Mouse (Mus musculus) embryonic facial prominence, embryonic 11.5 days (tissue): ENCODE data around the gene Prom2. TPM values are rescaled to one million over a fixed set of nuclear protein-coding genes. Genes with fewer than 3 reads are reported as not detected.
A peak's percentile ranks its signal among the peaks of the same experiment; 100 is the strongest.

ENCODE experiments used
- ATAC-seq: fragments of 200-750 bp; cut with Nextera tagmentation; replicated peaks from 2 replicates; pipeline ENCODE4 v1.8.0; 2017; ENCODE audit warnings: low read depth; ENCODE audit not compliant: insufficient number of reproducible peaks, low FRiP score, low TSS enrichment
- DNase-seq: peaks from one replicate; pipeline ENCODE4 v3.0.0-alpha.2; 2015; ENCODE audit warnings: low spot score
- H3K27ac ChIP-seq: fragments of 300-500 bp; sonication (generic); replicated peaks from 2 replicates; pipeline ENCODE4 v1.5.1; 2014; ENCODE audit warnings: mild to moderate bottlenecking, low read depth, low read length, control low read depth
- H3K27me3 ChIP-seq: fragments of 300-500 bp; sonication (generic); 2 replicates; pipeline ENCODE4 v1.6.1; 2014; ENCODE audit warnings: mild to moderate bottlenecking, low read length, moderate library complexity, mixed read lengths; ENCODE audit not compliant: control insufficient read depth, insufficient read depth
- H3K36me3 ChIP-seq: fragments of 300-500 bp; sonication (generic); replicated peaks from 2 replicates; pipeline ENCODE4 v1.6.1; 2014; ENCODE audit warnings: low read depth, mild to moderate bottlenecking, low read length, moderate library complexity, mixed read lengths; ENCODE audit not compliant: control insufficient read depth, insufficient read depth
- H3K4me1 ChIP-seq: fragments of 300-500 bp; sonication (generic); 2 replicates; pipeline ENCODE4 v1.6.1; 2014; ENCODE audit warnings: low read length, mixed read lengths; ENCODE audit not compliant: control insufficient read depth, insufficient read depth
- H3K4me2 ChIP-seq: fragments of 300-500 bp; sonication (generic); 2 replicates; pipeline ENCODE4 v1.6.1; 2014; ENCODE audit warnings: low read depth, mild to moderate bottlenecking, control low read depth, low read length, moderate library complexity
- H3K4me3 ChIP-seq: fragments of 300-500 bp; sonication (generic); 2 replicates; pipeline ENCODE4 v1.5.1; 2014; ENCODE audit warnings: low read depth, low read length, control low read depth
- H3K9ac ChIP-seq: fragments of 300-500 bp; sonication (generic); replicated peaks from 2 replicates; pipeline ENCODE4 v1.6.1; 2014; ENCODE audit warnings: mild to moderate bottlenecking, control low read depth, low read length
- H3K9me3 ChIP-seq: fragments of 300-500 bp; sonication (generic); replicated peaks from 2 replicates; pipeline ENCODE4 v1.6.1; 2016; ENCODE audit warnings: mild to moderate bottlenecking, low read length, inconsistent platforms, mixed read lengths; ENCODE audit not compliant: control insufficient read depth
- WGBS: fragments of 180-500 bp; shearing (Covaris S2); extraction: QIAGEN DNeasy Blood & Tissue Kit; methylation state at CpG from one replicate; pipeline ENCODE4 v1.1.7; 2014; 5-methylcytosine and 5-hydroxymethylcytosine counted together
- polyA plus RNA-seq: library from polyadenylated mRNA; unstranded; fragments of >200 nt; fragmentation: Nextera tagmentation; extraction: Ambion mirVana; gene quantifications from 2 replicates; pipeline ENCODE4 v1.2.1, GENCODE M21; 2014

Gene Prom2
- polyA plus RNA-seq, 1 experiment from 2014 or later, result 1.6 TPM

DNA sequence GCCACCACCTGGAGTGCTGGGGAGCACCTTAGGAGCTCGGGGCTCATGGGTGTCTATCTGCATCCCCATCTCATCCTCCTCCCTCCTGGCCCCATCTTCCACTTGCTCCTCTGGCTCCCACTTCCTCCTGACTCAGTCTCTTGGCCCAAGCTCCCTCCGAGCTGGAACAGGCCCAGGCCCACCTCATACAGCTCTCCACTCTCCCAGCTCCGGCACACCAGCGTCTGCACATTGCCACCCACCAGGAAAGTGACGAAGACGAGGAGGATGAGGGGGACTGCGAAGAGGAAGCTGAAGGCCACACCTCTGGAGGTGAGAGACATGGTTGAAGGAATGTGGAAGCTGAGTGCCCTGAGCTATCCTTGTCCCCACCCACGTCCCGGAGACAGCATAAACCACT lies 5.9 kb downstream of the Prom2 start:
- Histone ChIP-seq H3K27me3 (peaks cover 11% of the 10 kb centered on the region), H3K4me1 (no peaks in the 10 kb centered on the region), H3K4me2 (no peak overlapping the region), H3K9ac (no peak overlapping the region), H3K27ac (no peak overlapping the region), H3K9me3 (no peaks in the 10 kb centered on the region), H3K4me3 (no peak overlapping the region), H3K36me3 (no peaks in the 10 kb centered on the region)
- no peak for ATAC-seq
- no peak for DNase-seq
- 80% methylated on average over 9 of the region's 9 CpGs for WGBS

DNA sequence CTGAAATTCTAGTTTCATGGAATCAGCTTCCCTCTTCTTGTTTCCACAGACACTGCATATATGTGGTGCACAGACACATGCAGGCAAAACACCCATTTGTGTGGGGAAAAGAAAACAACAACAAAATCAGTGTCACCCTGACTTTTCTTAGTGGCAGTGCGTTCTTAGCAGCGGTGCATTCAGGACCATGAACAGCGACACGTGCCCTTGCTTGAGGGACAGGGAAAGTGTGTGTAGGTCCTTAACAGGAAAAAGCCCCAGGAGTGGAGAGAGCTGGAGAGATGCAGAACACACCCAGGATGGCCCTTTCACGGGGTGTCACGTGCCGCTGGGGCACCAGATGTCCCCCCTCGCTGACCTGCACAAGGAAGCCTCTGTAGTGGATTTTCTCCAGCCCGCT lies 8.9 kb downstream of the Prom2 start:
- DNase-seq (peak; percentile 75), ATAC-seq (no peak)
- no peaks in the 10 kb centered on the region for H3K36me3 ChIP-seq
- H3K27ac ChIP-seq, result no peak overlapping the region
- H3K4me2 ChIP-seq, result no peak overlapping the region
- no peaks in the 10 kb centered on the region for H3K4me1 ChIP-seq
- no peaks in the 10 kb centered on the region for H3K27me3 ChIP-seq
- H3K9me3 ChIP-seq, result no peaks in the 10 kb centered on the region
- H3K4me3 ChIP-seq, result no peak overlapping the region
- 14% methylated on average over 9 of the region's 9 CpGs for WGBS
- no peak overlapping the region for H3K9ac ChIP-seq

DNA sequence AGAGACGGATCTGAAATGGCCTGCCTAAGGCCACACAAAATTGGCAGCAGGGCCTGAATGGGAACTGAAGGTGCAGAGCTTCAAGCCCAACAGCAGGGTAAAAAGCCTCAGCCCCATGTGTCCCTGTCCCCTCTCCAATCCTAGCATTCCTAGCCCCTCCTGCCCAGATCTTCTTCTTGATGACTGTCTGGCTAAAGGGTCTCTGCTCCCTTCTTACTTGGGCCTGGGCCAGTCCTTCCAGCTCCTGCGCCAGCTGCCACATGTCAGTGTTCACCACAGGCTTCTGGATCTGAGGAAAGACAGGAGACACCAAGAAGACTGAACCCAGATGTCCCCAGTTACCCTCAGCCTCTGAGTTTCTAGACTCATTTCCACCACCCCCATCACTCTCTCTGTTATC lies 9.7 kb downstream of the Prom2 start:
- ATAC-seq (no peak), DNase-seq (no peak)
- Histone ChIP-seq H3K4me2 (no peak overlapping the region), H3K4me1 (no peaks in the 10 kb centered on the region), H3K27ac (no peak overlapping the region), H3K36me3 (no peaks in the 10 kb centered on the region), H3K9me3 (no peaks in the 10 kb centered on the region), H3K9ac (no peak overlapping the region), H3K27me3 (no peaks in the 10 kb centered on the region), H3K4me3 (no peak overlapping the region)
- WGBS, result 82% methylated on average over 2 of the region's 2 CpGs

DNA sequence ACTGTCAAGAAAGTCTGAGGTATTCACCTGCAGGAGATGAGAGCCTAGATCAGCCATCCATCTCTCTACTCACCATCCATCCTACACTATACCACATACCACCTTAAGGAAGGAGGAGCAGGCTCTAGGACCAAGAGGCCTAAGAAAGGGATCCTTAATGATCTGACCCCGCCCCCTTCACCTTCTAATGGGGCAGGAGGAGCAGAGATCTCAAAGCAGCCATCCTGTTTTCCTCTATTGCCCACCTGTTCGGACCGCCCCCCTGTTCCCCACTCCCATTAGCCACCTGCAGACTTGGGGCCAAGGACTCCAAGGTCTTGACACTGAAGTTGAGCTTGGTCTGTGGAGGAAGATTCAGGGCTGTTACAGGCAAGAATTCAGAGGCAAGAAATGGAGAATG lies 10.8 kb downstream of the Prom2 start:
- Histone ChIP-seq H3K27me3 (no peaks in the 10 kb centered on the region), H3K4me3 (no peak overlapping the region), H3K4me2 (no peak overlapping the region), H3K9me3 (no peaks in the 10 kb centered on the region), H3K4me1 (no peaks in the 10 kb centered on the region), H3K27ac (no peak overlapping the region), H3K9ac (no peak overlapping the region), H3K36me3 (no peaks in the 10 kb centered on the region)
- ATAC-seq (no peak), DNase-seq (no peak)
- 70% methylated on average over 3 of the region's 3 CpGs for WGBS

DNA sequence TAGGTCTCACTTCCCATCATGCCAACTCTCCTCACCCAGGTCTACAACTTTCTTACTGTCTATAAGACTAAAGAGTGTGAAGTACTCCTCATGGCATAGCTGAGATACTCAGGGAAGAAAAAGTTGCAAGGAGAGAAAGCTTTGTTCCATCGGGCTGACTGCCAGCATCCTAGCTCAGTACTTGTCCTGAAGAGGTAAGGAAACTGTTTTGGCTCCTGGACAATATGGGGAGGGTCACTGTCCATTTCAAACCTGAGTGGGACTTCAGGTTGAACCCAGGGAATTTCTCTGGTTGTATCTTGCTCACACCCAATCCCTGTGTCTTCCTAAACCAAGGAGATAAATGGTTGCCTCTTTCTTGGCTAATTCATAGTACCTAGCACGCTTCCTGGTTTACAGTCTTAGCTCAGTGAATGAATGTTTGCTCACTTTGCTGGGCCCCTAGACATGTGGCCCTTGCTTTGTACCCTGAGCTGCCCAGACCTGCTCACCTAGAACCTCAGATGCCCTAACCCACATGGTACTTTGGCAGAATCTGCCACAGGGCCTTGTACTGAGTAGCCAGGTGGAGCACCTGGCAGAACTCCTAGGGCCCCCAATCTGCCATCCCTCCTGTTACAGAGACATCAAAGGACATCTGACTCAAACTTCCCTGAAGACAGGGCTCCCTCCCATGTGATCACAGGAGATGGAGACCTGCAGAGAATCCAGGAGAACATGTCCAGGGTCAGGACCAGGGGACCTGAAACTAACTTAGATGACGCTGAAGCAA lies 16.1 kb downstream of the Prom2 start:
- WGBS, result 80% methylated on average over 3 of the region's 3 CpGs
- no peak overlapping the region for H3K4me2 ChIP-seq
- peaks cover 5% of the 10 kb centered on the region for H3K4me1 ChIP-seq
- H3K4me3 ChIP-seq, result no peak overlapping the region
- H3K9ac ChIP-seq, result no peak overlapping the region
- H3K27ac ChIP-seq, result no peak overlapping the region
- H3K36me3 ChIP-seq, result no peaks in the 10 kb centered on the region
- no peaks in the 10 kb centered on the region for H3K9me3 ChIP-seq
- H3K27me3 ChIP-seq, result no peaks in the 10 kb centered on the region; the same call in 1 of the 2 replicates
- no peak for ATAC-seq
- no peak for DNase-seq

DNA sequence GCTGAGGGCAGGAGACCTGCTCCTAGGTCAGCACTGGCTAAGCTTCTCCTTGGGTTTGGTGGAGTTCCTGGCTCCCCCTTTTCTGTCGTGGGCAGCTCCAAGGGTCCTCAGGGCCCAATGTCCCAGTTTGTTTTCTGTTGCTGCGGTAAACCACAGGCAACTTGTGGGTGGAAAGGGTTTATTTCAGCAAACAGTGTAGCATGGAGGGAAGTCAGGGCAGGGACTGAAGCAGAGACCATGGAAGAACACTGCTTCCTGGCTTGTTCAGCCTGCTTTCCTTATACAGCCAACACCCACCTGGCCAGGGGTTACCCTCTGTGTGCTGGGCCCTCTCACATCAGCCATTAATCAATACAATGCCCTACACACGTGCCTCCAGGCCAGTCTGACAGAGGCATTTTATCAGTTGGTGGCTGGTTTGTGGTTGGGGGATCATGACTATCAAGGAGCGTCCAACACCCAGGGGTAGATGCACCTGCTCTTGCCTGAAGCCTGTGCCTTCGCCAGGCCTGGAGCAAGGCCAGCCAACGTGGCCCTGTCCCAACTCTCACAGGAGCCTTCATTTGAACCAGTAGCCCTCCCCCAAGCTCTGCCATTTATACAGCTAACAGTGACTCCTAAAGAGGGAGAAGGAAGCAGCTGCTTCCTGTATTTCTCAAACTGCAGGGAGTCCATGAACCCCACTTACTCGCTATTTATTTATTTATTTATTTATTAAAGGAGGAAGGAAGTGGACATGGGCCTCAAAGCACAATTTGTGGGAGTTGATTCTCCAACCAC lies 17.1 kb downstream of the Prom2 start:
- Histone ChIP-seq H3K27me3 (no peaks in the 10 kb centered on the region; the same call in 1 of the 2 replicates), H3K4me3 (no peak overlapping the region), H3K36me3 (no peaks in the 10 kb centered on the region), H3K4me1 (peaks cover 5% of the 10 kb centered on the region), H3K4me2 (no peak overlapping the region), H3K9me3 (no peaks in the 10 kb centered on the region), H3K27ac (no peak overlapping the region), H3K9ac (no peak overlapping the region)
- 61% methylated on average over 7 of the region's 7 CpGs for WGBS
- no peak for ATAC-seq
- no peak for DNase-seq

DNA sequence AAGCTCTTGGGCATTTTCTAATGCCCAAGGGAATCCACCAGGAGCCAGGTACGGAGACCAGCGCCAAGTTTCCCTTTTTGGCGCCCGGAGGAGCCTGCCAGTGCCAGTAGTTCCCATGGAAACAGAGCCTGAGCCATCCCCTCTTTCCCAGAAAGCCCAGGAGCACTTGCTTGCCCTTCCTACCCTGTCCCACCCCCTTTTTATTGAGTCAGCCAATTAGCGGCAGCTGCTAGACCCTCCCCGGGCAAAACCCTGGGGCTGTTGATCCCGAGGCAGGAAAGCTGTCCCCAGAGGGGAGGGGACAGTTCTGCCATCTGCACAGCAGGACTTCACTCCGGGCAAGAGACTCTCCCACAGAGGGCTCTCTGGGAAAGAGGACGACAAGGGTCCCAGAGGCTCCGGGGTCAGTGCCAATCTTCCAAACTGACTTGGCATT lies 19.2 kb downstream of the Prom2 start, which contains the start of gene Kcnip3:
TSS of gene Kcnip3 (minus strand) at position 89 of the 436 bp plus-strand sequence.
- no peaks in the 10 kb centered on the region for H3K36me3 ChIP-seq
- peak within 1 kb of the TSS; percentile 54 for H3K4me2 ChIP-seq
- peak; percentile 45 for DNase-seq
- peaks cover 5% of the 10 kb centered on the region for H3K4me1 ChIP-seq
- peak within 1 kb of the TSS; percentile 15; the same call in 1 of the 2 replicates for H3K4me3 ChIP-seq
- no peaks in the 10 kb centered on the region; the same call in 1 of the 2 replicates for H3K27me3 ChIP-seq
- ATAC-seq, result peak; percentile 31
- 7% methylated on average over 10 of the region's 10 CpGs for WGBS
- peak within 1 kb of the TSS; percentile 37 for H3K9ac ChIP-seq
- H3K9me3 ChIP-seq, result no peaks in the 10 kb centered on the region
- no peak within 1 kb of the TSS for H3K27ac ChIP-seq
